Mouse (Mus musculus) E14TG2a.4 (cell line): ENCODE data around the gene Prkg1.

ENCODE experiments used
- H3K27me3 ChIP-seq: 2 replicates; pipeline ENCODE4 v1.6.1; 2014; ENCODE audit warnings: low read length, control low read depth; ENCODE audit not compliant: insufficient read depth
- H3K36me3 ChIP-seq: 2 replicates; pipeline ENCODE4 v1.6.1; 2014; ENCODE audit warnings: low read length, control low read depth; ENCODE audit not compliant: insufficient read depth
- H3K4me1 ChIP-seq: replicated peaks from 2 replicates; pipeline ENCODE4 v1.6.1; 2014; ENCODE audit warnings: low read depth, low read length, control low read depth
- H3K4me3 ChIP-seq: replicated peaks from 2 replicates; pipeline ENCODE4 v1.5.1; 2014; ENCODE audit warnings: mild to moderate bottlenecking, low read length
- H3K9me3 ChIP-seq: 2 replicates; pipeline ENCODE4 v1.6.1; 2014; ENCODE audit warnings: low read length, control low read depth
- POU5F1 ChIP-seq: IDR thresholded peaks from 2 replicates; pipeline ENCODE4 v1.6.1; 2014; ENCODE audit warnings: low read length, borderline replicate concordance

The Prkg1 gene

DNA sequence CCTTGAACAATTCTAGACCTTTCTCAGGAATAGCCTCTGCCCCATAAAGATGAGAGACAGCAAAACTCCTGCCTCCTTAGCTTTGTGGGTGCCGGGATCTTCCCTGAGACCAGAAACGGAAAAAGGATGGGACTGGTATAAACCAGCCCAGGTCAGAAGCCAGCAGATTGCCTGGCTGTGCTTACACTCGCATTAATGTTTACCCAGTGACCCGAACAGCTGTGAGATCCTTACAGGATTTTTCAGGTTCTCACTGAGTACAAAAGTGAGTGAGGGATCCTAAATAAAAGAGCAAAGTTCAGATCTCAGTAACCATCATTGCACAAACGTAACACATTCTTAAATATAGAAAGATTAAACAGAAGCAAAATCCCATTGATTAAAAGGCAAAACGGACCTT, 1248.1 kb downstream of the Prkg1 start:
- H3K36me3 ChIP-seq, result no peaks in the 10 kb centered on the region
- no peaks in the 10 kb centered on the region for H3K9me3 ChIP-seq
- peaks cover 4% of the 10 kb centered on the region for H3K4me1 ChIP-seq
- no peak overlapping the region for H3K4me3 ChIP-seq
- no peak for TF ChIP-seq POU5F1
- no peaks in the 10 kb centered on the region for H3K27me3 ChIP-seq
